Mouse (Mus musculus) heart, postnatal 0 days (tissue): ENCODE measurements around the gene Lamtor2. TPM values are rescaled to one million over a fixed set of nuclear protein-coding genes. Genes with fewer than 3 reads are reported as not detected.

ENCODE experiments used
- ATAC-seq: fragments of 200-750 bp; cut with Nextera tagmentation; 2 replicates; pipeline ENCODE4 v1.8.0; 2017; ENCODE audit warnings: low read depth, moderate number of reproducible peaks, moderate library complexity; ENCODE audit not compliant: insufficient read depth
- DNase-seq: peaks from one replicate; pipeline ENCODE4 v3.0.0-alpha.2; 2016; ENCODE audit warnings: low spot score
- H3K27ac ChIP-seq: fragments of 300-500 bp; sonication (generic); 2 replicates; pipeline ENCODE4 v1.5.1; 2014; ENCODE audit warnings: low read depth, mild to moderate bottlenecking
- H3K27me3 ChIP-seq: fragments of 300-500 bp; sonication (generic); 2 replicates; pipeline ENCODE4 v1.6.1; 2014; ENCODE audit warnings: low read length, mixed read lengths; ENCODE audit not compliant: control insufficient read depth, insufficient read depth
- H3K36me3 ChIP-seq: fragments of 300-500 bp; sonication (generic); replicated peaks from 2 replicates; pipeline ENCODE4 v1.6.1; 2014; ENCODE audit warnings: low read length, mixed read lengths; ENCODE audit not compliant: control insufficient read depth, insufficient read depth
- H3K4me1 ChIP-seq: fragments of 300-500 bp; sonication (generic); 2 replicates; pipeline ENCODE4 v1.6.1; 2014; ENCODE audit warnings: antibody characterized with exemption; ENCODE audit not compliant: control insufficient read depth, insufficient read depth
- H3K4me2 ChIP-seq: fragments of 300-500 bp; sonication (generic); 2 replicates; pipeline ENCODE4 v1.6.1; 2014; ENCODE audit warnings: low read depth, mild to moderate bottlenecking, low read length, moderate library complexity
- H3K4me3 ChIP-seq: fragments of 300-500 bp; sonication (generic); 2 replicates; pipeline ENCODE4 v1.5.1; 2014; ENCODE audit warnings: low read depth, low read length
- H3K9ac ChIP-seq: fragments of 300-500 bp; sonication (generic); replicated peaks from 2 replicates; pipeline ENCODE4 v1.6.1; 2014; ENCODE audit warnings: low read depth, low read length, mixed read lengths
- H3K9me3 ChIP-seq: fragments of 300-500 bp; sonication (generic); replicated peaks from 2 replicates; pipeline ENCODE4 v1.6.1; 2016; ENCODE audit warnings: low read length; ENCODE audit not compliant: control insufficient read depth
- CTCF ChIP-seq: IDR thresholded peaks from 2 replicates; pipeline ENCODE4 v1.5.1; 2016; ENCODE audit warnings: antibody characterized with exemption, control low read depth, low read depth
- EP300 ChIP-seq: IDR thresholded peaks from 2 replicates; pipeline ENCODE4 v1.6.1; 2016; ENCODE audit warnings: antibody characterized with exemption, low read depth
- WGBS: fragments of 180-500 bp; shearing (Covaris S2); extraction: QIAGEN DNeasy Blood & Tissue Kit; methylation state at CpG from one replicate; pipeline ENCODE4 v1.1.7; 2014; 5-methylcytosine and 5-hydroxymethylcytosine counted together
- polyA plus RNA-seq: library from polyadenylated mRNA; unstranded; fragments of >200 nt; fragmentation: Nextera tagmentation; extraction: Ambion mirVana; gene quantifications from 2 replicates; pipeline ENCODE4 v1.2.1, GENCODE M21; 2015
- total RNA-seq: library from RNA; depleted of rRNA; stranded (reverse); fragments of >200 nt; gene quantifications from 2 replicates; pipeline ENCODE4 v1.2.3, GENCODE M21; 2014; ENCODE audit warnings: low replicate concordance

The Lamtor2 gene
- total and polyA plus RNA-seq, 2 experiments from 2014 or later, result 3.6 to 131 TPM

DNA sequence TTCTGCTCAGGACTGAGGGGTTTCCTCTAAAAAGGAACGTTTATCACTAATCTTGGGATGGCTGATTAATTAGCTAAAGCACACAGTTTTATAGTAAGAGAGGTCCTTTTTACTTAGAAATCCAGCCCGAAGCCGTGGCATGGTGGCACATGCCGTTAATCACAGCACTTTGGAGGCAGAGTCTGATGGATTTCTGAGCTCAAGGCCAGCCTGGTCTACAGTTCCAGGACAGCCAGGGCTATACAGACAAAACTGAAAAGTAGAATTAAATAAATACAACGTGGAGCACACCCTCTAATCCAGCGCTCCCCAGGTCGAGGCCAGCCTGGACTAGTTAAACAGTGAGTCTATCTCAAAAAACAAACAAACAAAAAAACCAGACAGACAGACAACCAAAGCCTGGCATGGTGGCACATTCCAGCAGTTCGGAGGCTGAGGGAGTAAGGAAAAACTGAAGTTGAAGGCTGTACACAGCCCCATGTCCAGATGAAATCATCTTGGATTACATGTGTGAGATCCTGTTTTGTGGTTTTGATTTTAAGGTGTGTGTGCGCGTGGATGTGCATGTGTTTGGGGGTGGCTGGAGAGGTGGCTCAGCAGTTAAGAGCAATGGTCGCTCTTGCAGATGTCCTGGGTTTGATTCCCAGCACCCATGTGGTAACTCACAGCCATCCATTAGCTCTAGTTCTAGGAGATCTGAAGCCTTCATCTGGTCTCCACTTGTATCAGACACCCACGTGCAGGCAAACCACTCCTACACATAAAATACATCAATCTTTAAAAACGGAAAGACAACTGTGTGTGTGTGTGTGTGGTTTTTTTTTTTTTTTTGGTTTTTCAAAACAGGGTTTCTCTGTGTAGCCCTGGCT, 42.2 kb downstream of the Lamtor2 start:
- Histone ChIP-seq H3K4me3 (peak overlapping the region; percentile 43), H3K4me2 (peak overlapping the region; percentile 62), H3K4me1 (peaks cover 28% of the 10 kb centered on the region), H3K27ac (peak overlapping the region; percentile 90), H3K9ac (peak overlapping the region; percentile 26; the same call in 1 of the 2 replicates), H3K9me3 (no peaks in the 10 kb centered on the region), H3K36me3 (no peaks in the 10 kb centered on the region), H3K27me3 (no peaks in the 10 kb centered on the region)
- 53% methylated on average over 13 of the region's 13 CpGs for WGBS
- no peak for TF ChIP-seq EP300
- no peak for TF ChIP-seq CTCF
- ATAC-seq, result no peak
- no peak for DNase-seq

DNA sequence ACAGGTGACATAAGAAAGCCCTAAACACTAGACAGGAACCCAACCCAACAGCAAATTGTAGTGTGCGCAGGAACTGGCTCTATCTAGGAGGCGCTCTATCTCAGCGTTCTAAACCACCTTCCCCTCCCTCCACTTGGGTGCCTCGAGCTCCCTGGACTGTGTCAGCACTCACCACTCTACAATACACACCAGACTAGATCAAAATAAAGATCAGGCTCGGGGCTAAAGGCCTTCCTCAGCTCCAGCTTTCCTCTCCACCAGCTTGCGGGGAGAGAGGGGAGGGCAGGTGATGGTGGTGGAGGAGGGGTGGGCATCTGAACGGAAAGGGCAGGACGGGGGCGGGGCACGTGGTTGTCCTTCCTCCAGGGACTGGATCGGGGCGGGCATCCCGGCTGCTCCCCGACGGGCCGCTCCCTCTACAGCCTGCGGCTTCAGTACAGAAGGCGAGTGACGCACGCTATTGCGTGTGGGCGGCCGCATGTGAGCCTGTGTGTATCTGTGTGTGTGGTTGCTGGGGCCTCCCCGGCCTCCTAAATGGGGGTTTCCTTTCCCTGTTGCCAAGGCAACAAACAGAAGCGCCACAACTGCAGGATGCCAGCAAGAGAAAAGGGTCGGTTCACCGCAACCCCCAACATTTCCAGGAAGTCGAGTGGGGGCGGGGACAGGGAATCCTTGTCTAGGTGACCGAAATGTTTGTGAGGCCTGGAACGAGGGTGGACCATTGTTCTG, 43.0 kb downstream of the Lamtor2 start, which contains the start of gene Lmna:
Lmna (minus strand) TSS at position 265 of the 729 bp plus-strand sequence.
- Histone ChIP-seq H3K4me1 (peaks cover 23% of the 10 kb centered on the region), H3K27me3 (no peaks in the 10 kb centered on the region), H3K36me3 (no peaks in the 10 kb centered on the region), H3K4me3 (peak within 1 kb of the TSS; percentile 43), H3K9ac (peak within 1 kb of the TSS; percentile 41), H3K27ac (peak within 1 kb of the TSS; percentile 90), H3K9me3 (no peaks in the 10 kb centered on the region), H3K4me2 (peak within 1 kb of the TSS; percentile 62)
- under 1% methylated on average over 31 of the region's 31 CpGs for WGBS
- TF ChIP-seq CTCF, result peak; percentile 18; the same call in 1 of the 2 replicates
- peak; percentile 89 for TF ChIP-seq EP300
- DNase-seq (peak; percentile 94), ATAC-seq (peak; percentile 97)

DNA sequence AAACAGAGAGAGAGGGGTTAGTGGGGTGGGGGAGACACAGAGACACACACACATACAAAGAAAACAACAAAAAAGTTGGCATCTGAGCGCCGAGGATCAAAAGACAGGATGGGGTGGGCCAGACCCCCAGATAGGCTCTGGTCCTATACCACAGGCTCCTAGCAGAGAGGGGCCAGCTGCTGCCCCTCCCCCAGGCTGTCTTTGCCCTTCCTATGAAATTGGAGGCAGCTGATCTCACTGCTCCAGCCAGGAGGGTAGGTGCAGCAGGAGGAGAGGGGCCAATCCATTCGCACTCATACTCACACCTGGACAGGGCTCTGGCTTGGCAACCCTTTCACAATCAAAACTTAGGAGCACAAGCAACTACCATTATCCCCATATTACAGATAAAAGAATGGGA, 43.6 kb downstream of the Lamtor2 start:
- 67% methylated on average over 3 of the region's 3 CpGs for WGBS

DNA sequence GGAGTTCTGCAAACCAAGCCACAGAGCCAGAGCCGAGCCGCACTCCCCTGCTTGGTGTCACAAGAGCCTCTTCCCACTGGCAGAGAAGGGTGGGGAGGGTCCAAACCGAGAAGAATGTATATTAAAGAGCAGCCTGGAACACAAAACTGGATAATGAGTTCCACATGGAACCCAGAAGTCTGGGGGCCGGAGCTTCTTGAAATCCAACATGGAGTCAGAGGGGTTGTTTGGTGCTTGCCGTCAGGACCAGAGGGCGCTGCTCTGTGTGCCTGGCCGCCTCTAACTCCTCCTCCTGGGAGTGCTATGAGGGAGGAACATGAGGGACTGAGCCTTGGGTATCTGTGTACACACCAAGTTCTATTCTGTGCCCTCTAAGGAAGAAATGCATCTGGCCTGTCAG, 47.1 kb downstream of the Lamtor2 start:
- no peak overlapping the region for H3K27ac ChIP-seq
- no peak overlapping the region for H3K9ac ChIP-seq
- H3K9me3 ChIP-seq, result no peaks in the 10 kb centered on the region
- H3K4me3 ChIP-seq, result no peak overlapping the region
- no peak for DNase-seq
- H3K36me3 ChIP-seq, result no peaks in the 10 kb centered on the region
- WGBS, result 64% methylated on average over 7 of the region's 7 CpGs
- H3K4me2 ChIP-seq, result no peak overlapping the region
- ATAC-seq, result no peak
- TF ChIP-seq CTCF (no peak), EP300 (no peak)
- H3K4me1 ChIP-seq, result peaks cover 33% of the 10 kb centered on the region
- no peaks in the 10 kb centered on the region for H3K27me3 ChIP-seq

More for the DNA sequence above, 43.6 kb downstream of the Lamtor2 start:
- no peaks in the 10 kb centered on the region for H3K27me3 ChIP-seq
- ATAC-seq (no peak), DNase-seq (no peak)
- H3K4me3 ChIP-seq, result peak overlapping the region; percentile 43
- H3K4me2 ChIP-seq, result peak overlapping the region; percentile 62
- TF ChIP-seq EP300 (no peak), CTCF (no peak)
- peak overlapping the region; percentile 41; the same call in 1 of the 2 replicates for H3K9ac ChIP-seq
- no peaks in the 10 kb centered on the region for H3K9me3 ChIP-seq
- peaks cover 20% of the 10 kb centered on the region for H3K4me1 ChIP-seq
- H3K36me3 ChIP-seq, result no peaks in the 10 kb centered on the region
- peak overlapping the region; percentile 90 for H3K27ac ChIP-seq

DNA sequence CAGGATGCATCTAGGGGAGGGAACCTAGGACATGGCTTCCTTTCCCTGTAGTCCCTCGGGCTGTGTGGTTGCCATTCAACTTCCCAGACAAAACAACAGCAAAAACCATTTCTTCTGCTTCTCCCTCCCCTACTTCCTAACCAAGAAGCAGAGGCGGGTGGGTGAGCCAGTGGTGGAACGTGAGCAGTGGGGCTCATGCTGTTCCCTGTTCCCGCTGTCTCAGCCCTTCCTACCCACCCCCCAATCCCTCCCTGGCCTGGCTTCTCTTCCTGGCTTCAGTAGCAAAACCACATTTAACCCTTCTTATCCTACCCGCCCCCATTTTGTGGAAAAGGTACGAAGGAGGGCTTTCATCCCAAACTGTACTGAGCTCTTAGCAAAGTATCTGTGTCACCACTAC, 47.8 kb downstream of the Lamtor2 start:
- H3K27ac ChIP-seq, result no peak overlapping the region
- no peak overlapping the region for H3K4me3 ChIP-seq
- no peaks in the 10 kb centered on the region for H3K36me3 ChIP-seq
- no peak for DNase-seq
- H3K9me3 ChIP-seq, result no peaks in the 10 kb centered on the region
- no peak overlapping the region for H3K4me2 ChIP-seq
- TF ChIP-seq CTCF, result no peak
- TF ChIP-seq EP300, result no peak
- H3K27me3 ChIP-seq, result no peaks in the 10 kb centered on the region
- no peak overlapping the region for H3K9ac ChIP-seq
- 71% methylated on average over 6 of the region's 6 CpGs for WGBS
- no peak for ATAC-seq
- peaks cover 33% of the 10 kb centered on the region for H3K4me1 ChIP-seq
